Mouse (Mus musculus) liver, adult (tissue): ENCODE results near the gene Kank1.

Experiments
- GATA4 ChIP-seq: IDR thresholded peaks from 2 replicates; pipeline ENCODE4 v1.6.1; 2014; ENCODE audit warnings: mild to moderate bottlenecking, low read length; ENCODE audit not compliant: insufficient replicate concordance

The Kank1 gene

DNA sequence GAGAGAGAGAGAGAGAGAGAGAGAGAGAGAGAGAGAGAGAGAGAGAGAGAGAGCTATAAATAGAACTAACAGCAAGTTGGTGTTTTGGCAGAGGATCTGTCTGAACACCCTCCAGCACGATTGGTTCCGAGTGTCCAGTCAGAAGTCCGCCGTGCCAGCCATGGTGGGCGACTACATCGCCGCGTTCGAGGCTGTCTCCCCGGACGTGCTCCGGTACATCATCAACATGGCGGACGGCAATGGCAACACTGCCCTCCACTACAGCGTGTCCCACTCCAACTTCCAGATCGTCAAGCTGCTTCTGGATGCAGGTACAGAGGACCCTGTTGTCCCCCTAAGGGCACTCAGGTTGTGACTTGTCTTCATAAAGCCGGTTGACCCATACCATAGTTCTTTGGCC, 191.1 kb downstream of the Kank1 start:
- TF ChIP-seq GATA4: no peak

- no peak for TF ChIP-seq GATA4
Observed at GRCm38 (mm10) chr19:25428338-25428962, 191.7 kb downstream of the Kank1 start.

DNA sequence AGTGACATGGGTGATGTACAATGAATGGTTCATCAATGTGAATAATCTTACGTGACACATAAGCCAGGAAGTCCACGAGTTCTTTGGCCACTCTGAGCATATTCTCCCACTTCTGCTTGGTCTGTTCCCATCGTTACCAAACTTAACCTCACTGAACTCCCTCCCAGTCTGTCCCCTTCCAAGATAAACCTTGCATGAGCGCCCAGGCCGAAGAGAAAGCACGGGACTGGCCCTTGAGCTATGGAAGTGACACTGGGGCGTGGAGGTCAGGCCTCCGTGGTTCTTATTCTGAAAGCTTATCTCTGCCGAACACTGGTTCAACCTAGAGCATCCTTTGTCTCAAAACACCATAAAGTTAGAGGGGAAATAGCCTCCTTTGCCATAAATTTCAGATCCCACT, 194.7 kb downstream of the Kank1 start:
- TF ChIP-seq GATA4: no peak

GRCm38 (mm10) chr19:25431909-25432308, 195.1 kb downstream of the Kank1 start:
- no peak for TF ChIP-seq GATA4

- TF ChIP-seq GATA4: no peak
Observed at GRCm38 (mm10) chr19:25433169-25433690, 196.5 kb downstream of the Kank1 start.

DNA sequence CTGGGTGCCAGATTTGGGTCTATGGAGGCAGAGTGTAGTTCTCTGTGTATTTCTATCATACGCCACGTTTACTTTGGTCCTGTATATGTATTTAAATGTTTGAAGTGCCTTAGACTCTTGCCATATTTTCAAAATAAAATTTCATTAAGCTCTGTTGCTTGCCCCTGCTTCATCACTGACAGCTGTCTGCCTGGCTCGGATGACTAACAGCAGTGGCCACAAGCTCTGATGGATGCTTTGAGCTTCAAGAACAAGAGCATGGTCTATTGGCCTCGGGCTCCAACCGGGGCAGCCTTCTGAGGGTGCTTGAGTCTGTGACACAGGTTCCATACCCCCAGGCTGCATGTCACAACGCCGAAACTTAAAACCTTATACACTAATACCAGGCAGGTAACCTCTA, 197.6 kb downstream of the Kank1 start:
- TF ChIP-seq GATA4: no peak

DNA sequence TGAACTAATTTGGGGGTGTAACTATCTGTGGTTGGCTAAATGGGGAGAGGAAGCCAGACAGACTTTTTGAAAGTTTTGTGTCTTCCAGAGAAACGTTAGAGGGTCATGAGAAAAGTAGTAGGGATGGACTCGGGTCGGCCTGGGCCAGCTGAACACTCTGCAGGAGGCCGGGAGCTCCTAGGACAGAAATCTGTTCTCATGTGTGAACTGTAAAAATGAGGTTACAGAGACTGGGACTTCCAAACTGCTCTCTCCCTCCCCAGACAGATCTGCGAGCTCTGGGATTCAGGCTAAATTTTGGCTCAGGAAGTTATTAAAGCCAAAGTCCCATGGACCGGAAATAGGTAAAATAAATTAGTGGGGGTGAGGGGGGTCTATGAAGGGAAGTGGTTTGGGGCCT, 198.0 kb downstream of the Kank1 start:
- no peak for TF ChIP-seq GATA4

DNA sequence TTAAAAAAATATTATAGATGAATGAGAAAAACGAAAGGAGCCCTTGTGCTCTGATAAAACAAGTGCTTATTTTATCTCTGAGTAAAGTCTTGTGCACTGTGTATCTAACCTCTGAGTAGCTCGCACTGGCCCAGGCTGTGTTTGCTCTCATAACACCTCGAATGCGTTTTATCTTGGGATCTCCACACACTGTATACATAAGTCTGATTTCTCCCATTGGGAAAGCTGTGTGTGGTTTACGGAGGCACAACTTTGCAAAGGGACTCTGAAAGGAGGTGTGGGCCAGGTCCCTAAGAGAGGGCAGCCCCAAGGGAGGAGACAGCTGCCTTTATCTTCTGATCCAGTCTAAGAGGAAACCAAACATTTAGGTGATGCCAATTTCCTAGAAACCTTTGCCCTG, 198.6 kb downstream of the Kank1 start:
- TF ChIP-seq GATA4: no peak

DNA sequence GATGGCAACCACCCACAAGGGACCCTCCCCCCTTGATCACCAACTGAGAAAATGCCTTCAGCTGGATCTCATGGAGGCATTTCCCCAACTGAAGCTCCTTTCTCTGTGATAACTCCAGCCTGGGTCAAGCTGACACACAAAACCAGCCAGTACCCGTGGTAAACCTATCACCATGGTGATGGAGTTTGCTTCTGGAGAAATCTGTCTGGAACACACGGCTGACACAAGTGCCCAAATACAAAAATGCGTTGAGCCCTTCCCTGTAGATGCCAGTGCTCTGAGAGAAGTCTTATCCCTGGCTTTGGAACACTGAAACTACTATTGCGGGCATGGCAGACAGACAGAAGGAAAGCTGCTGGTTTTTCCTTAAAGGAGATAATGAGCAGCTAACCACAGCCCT, 199.4 kb downstream of the Kank1 start:
- no peak for TF ChIP-seq GATA4

DNA sequence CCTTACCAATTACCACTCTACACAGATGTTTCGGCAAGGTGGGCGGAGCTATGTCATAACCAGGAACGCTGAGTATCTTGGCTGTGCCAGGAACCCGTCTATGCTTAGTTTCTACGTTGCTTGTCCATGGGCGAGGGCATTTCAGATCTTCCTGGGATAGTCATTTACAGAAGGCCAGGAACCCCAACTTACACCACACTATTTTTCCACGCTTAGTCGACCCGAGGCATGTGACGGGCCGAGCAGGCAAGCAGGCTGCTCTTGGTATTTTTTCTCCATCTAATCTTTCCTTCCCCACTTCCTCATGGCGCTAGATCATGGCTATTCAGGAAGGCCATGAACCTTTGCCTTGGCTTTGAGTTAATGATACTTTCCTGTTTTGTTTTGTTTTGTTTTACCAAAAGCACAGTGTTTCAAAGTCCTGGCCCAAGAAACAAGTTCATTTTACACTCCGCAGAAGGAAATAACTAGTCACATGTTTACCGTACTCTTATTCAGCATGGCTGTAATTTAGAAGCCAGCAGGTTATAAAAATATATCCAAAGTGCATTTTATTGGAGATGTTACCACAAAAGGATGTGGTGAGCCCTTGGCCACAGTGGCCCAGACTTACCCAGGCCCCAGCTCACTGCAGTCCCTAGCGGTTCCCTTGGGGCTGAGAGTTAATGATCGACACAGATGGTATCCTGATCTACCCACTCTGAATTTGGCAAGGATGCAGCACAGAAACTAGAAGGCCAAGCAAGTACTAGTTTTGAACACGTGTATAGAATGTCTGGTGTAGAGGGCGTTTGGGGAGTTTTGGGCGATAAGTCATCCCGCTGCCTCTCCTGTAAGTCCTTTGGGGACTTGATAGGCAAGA, 200.2 kb downstream of the Kank1 start:
- no peak for TF ChIP-seq GATA4

DNA sequence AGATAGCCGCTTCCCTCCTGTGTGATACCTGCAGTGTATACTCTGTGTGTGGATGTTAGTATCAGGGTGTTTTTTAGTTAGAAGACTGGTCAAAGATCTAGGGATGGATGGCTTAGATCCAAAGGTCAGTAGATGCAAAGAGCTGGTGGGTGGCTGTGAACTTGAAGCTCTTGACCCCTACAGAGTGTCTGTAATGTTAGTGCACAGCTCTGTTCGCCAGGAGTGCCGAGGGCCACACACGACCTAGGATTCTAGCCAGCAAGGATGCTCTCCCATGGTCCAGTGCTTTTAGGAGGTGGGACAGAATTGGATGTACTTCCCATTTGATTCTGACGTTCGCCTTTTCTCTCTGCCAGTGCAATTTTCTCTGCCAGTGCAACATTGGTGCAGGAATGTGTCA, 201.5 kb downstream of the Kank1 start:
- no peak for TF ChIP-seq GATA4

- no peak for TF ChIP-seq GATA4
Observed at GRCm38 (mm10) chr19:25439807-25440206, 203.0 kb downstream of the Kank1 start.

DNA sequence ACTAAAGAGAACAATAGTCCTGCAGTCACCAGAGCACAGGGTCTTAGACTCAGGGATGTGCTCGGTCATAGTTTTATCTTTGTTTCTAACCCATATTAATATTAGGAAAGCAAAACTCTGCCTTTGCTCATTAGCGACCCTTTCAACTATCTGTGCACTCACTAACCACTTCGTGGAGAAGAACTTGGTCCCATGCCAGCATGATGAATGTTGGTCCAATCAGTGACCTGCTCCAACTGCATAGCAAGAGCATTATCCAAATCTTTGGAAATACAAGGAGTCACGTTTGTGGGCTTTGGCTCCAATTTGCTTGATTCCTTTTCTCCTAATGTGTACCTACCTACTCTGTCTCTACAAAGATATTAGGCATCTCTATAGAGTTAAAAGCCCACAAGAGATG, 204.0 kb downstream of the Kank1 start:
- no peak for TF ChIP-seq GATA4

GRCm38 (mm10) chr19:25445054-25445453, 208.3 kb downstream of the Kank1 start:
- TF ChIP-seq GATA4: no peak

DNA sequence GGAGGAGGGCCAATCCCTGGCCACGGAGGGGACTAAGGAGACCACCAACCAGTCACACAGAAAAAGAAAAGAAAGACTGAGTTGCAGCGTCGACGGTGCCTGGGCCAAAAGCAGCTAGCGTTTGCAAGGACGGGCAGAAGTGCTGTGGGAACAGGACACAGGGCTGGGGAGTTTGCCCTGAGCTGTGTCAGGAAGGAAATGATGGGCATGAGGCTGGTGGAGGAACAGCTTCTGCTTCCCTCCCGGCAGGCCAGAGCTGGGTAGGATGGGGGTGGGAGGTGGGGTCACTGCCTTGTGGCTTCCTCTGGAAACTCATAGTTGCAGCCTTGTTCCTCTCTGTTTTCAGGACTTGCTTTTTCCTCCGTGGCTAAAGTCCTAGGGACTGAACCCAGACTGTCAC, 209.1 kb downstream of the Kank1 start:
- no peak for TF ChIP-seq GATA4

GRCm38 (mm10) chr19:25446683-25447082, 209.9 kb downstream of the Kank1 start:
- no peak for TF ChIP-seq GATA4

DNA sequence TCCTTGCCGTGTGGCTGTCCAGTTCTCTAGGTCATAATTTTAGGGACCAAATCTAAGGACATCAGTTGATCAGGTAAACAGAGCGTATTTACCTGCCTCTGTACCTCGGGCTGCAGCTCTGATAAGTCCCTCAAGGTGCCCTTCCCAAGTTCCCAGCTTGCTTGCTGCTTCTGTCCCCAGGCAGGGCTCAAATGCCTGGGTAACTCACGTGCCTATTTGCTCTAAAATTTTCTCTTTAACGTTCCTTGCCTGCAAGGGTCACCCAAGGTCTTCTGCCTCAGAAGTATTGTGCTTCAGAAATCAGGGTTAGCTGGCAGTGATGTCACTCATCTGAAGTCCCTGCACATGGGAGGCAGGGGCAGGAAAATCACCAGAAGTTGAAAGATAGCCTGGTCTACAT, 210.6 kb downstream of the Kank1 start:
- no peak for TF ChIP-seq GATA4
